Mouse (Mus musculus): ENCODE measurements around the gene Dlx6.

GRCm38 (mm10) chr6:6914849-6915525, 51.9 kb downstream of the Dlx6 start:
- no peak for TF ChIP-seq CTCF (IDR thresholded peaks at IDR 0.05; ENCODE audit: extremely low read depth, insufficient read length, insufficient replicate concordance, low read depth, low read length)
- no peak for TF ChIP-seq POLR2A (IDR thresholded peaks at IDR 0.05; ENCODE audit: low read depth, low read length)

All from small intestine, adult 2 months (tissue).